In genomic region chr7:70279101-70279500, GRCm38 (mm10) we compare ENCODE assay signal across 23 mouse cellular contexts.
A peak's percentile ranks its signal among the peaks of the same experiment; 100 is the strongest.
DNase-seq lines count a peak whose midpoint lies in the region; ATAC-seq lines count a peak whose summit lies in the region.
"Had no signal": no experiment of that assay in that cellular context is flagged by ENCODE, and none has a peak within 500 bp of the region (broad histone marks: within the 10 kb centered on the region; RNA-seq: fewer than 3 reads in every experiment).

No protein-coding gene starts in this region.

- 0% methylated on average over 3 of the region's 3 CpGs for WGBS in midbrain, embryonic 11.5 days
- 19% methylated on average over 3 of the region's 3 CpGs for WGBS in midbrain, embryonic 16.5 days

- H3K36me3 ChIP-seq in midbrain, embryonic 11.5 days (ENCODE audit: control insufficient read depth, insufficient read depth, low read length), result no peaks in the 10 kb centered on the region
- H3K36me3 ChIP-seq in midbrain, embryonic 16.5 days (ENCODE audit: control insufficient read depth, insufficient read depth, low read length), result no peaks in the 10 kb centered on the region
- H3K36me3 ChIP-seq: embryonic facial prominence, embryonic 13.5 days; embryonic facial prominence, embryonic 15.5 days; forebrain, embryonic 10.5 days; forebrain, embryonic 12.5 days had no signal

- no peak overlapping the region for H3K4me3 ChIP-seq in midbrain, embryonic 11.5 days (ENCODE audit: low read depth, low read length)
- no peak overlapping the region for H3K4me3 ChIP-seq in midbrain, embryonic 16.5 days (ENCODE audit: low read depth, low read length)
- H3K4me3 ChIP-seq: embryonic facial prominence, embryonic 13.5 days; embryonic facial prominence, embryonic 15.5 days; erythroblast, embryonic 14.5 days; forebrain, embryonic 12.5 days had no signal

- no peak overlapping the region for H3K4me2 ChIP-seq in midbrain, embryonic 11.5 days
- H3K4me2 ChIP-seq in midbrain, embryonic 16.5 days (ENCODE audit: low read length), result no peak overlapping the region
- H3K4me2 ChIP-seq: embryonic facial prominence, embryonic 13.5 days; embryonic facial prominence, embryonic 15.5 days had no signal

- no peak for ATAC-seq in midbrain, embryonic 11.5 days (ENCODE audit: low FRiP score)
- no peak for ATAC-seq in midbrain, embryonic 16.5 days
- ATAC-seq: forebrain, embryonic 14.5 days; forebrain, embryonic 16.5 days had no signal

- peaks cover 7% of the 10 kb centered on the region for H3K4me1 ChIP-seq in midbrain, embryonic 11.5 days (ENCODE audit: control insufficient read depth, insufficient read depth, low read length)
- peaks cover 9% of the 10 kb centered on the region; the same call in 1 of the 2 replicates for H3K4me1 ChIP-seq in midbrain, embryonic 16.5 days (ENCODE audit: control insufficient read depth, insufficient read depth, low read length)

- H3K27ac ChIP-seq in midbrain, embryonic 11.5 days (ENCODE audit: low read depth, low read length), result no peak overlapping the region
- H3K27ac ChIP-seq in midbrain, embryonic 16.5 days (ENCODE audit: low read length), result no peak overlapping the region
- H3K27ac ChIP-seq: embryonic facial prominence, embryonic 13.5 days; embryonic facial prominence, embryonic 15.5 days; forebrain, embryonic 10.5 days; forebrain, embryonic 12.5 days had no signal

- peak; percentile 12 for DNase-seq in heart, adult 11 months
- no peak for DNase-seq in heart, adult 18-20 months
- peak; percentile 91 for DNase-seq in midbrain, embryonic 11.5 days (ENCODE audit: low spot score, missing footprints)
- DNase-seq in retina, postnatal 1 day, result peak; percentile 10
- no peak for DNase-seq in retina, embryonic 14.5 days (ENCODE audit: low spot score)
- DNase-seq in adrenal gland, postnatal 14 days, result no peak
- DNase-seq: adrenal gland, adult 2 months; adrenal gland, postnatal 10 days; adrenal gland, postnatal 36 days; cerebellum, adult 11 months; cerebellum, adult 18-20 months; cerebellum, adult 8-10 months; cerebellum, adult 9-11 months; cerebellum, postnatal 14 days; cerebellum, postnatal 36 days had no signal

- no peak overlapping the region for H3K9ac ChIP-seq in midbrain, embryonic 11.5 days (ENCODE audit: low read length)
- H3K9ac ChIP-seq in midbrain, embryonic 16.5 days (ENCODE audit: low read depth, low read length), result no peak overlapping the region
- H3K9ac ChIP-seq: embryonic facial prominence, embryonic 13.5 days; embryonic facial prominence, embryonic 15.5 days; forebrain, embryonic 12.5 days had no signal

- H3K9me3 ChIP-seq in midbrain, embryonic 11.5 days (ENCODE audit: control insufficient read depth, low read length), result no peaks in the 10 kb centered on the region
- H3K9me3 ChIP-seq in midbrain, embryonic 16.5 days (replicated peaks; ENCODE audit: control insufficient read depth, low read length, poor library complexity, severe bottlenecking), result no peaks in the 10 kb centered on the region
- H3K9me3 ChIP-seq: embryonic facial prominence, embryonic 13.5 days; embryonic facial prominence, embryonic 15.5 days; forebrain, embryonic 10.5 days; forebrain, embryonic 12.5 days had no signal

- H3K27me3 ChIP-seq in midbrain, embryonic 11.5 days (ENCODE audit: control insufficient read depth, insufficient read depth, low read length), result peaks cover 59% of the 10 kb centered on the region
- H3K27me3 ChIP-seq in midbrain, embryonic 16.5 days (ENCODE audit: control insufficient read depth, insufficient read depth, low read depth, low read length), result peaks cover 38% of the 10 kb centered on the region

Comparison
In these comparisons a context has a peak if more than half of its experiments do, and no peak if none do; other contexts are left out.
1. DNase-seq: peak in heart, adult 11 months (single experiment), midbrain, embryonic 11.5 days (single experiment) and retina, postnatal 1 day (single experiment); none in heart, adult 18-20 months (0 of 2), retina, embryonic 14.5 days (single experiment) and adrenal gland, postnatal 14 days (single experiment).